Mouse (Mus musculus): ENCODE measurements around the gene Zkscan2.
A peak's percentile ranks its signal among the peaks of the same experiment; 100 is the strongest.

The Zkscan2 gene

DNA sequence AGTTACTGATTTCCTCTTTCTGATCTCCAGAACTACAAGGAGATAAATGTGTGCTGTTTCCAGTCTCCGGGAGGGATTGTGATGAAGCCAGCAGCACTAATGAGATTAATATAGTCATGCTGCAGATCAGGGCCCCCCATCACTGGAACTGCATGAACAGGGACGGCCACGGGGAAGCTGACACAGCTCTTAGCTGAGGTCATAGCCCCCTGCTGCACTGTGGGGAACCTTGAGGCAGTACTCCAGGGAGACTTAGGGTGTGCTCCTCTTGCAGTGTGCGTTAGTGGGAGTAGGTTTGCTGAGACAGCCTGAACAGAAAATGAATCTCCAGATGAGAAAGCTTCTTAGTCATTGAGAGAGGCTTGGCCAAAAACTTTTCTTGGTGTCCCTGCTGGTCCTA, 69.0 kb downstream of the Zkscan2 start:
- DNase-seq = no peak

DNA sequence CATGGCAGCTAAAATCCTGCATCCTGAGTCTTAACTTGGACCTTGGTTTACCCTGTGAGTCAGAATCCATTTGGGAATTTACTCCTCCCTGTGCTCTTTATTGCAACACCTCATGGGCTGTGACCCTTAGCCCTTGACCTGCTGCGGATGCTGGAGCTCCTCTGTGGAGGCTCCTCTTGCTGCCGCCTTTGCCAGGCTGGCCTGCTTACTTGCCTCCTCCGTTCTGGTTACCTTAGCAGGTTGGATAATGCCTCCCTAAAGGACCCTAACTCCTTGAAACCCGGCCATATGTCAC, 69.9 kb downstream of the Zkscan2 start:
- DNase-seq = no peak

DNA sequence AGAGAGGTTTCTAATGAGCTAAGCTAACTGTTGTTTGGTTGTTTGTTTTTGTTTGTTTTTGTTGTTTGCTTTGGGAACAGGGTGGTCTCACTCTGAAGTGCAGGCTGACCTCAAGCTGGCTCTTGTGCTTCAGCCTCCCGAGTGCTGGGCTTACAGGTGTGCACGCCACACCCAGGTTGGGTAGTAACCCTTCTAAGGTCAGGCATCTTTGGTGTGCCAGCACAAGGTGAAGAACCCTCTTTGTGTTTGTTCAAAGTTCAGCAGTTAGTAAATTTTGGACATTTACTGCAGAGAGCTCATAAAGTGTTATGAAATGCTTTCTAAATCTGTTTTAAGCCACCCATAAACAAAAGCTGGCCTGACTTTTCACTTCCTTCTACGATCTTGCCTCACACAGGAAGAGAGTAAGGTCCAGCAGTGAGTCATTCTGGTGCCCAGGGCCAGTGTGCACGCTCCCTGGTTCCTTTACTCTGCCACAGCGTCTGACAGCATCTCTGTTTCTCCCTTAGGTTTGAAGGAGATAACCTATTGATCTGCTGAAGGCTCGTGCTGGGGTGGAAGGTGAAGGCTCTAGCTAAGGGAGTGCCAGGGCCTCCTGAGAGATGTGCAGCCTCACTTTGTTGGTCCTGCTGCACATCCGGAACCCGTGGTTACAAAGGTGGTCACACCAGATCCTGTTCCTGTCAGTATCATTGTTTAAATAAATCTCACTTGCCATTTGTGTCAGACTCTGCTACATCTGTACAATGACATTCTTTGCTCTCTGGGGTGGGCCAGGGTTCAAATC, 70.4 kb downstream of the Zkscan2 start:
- peak; percentile 17 to 19 for DNase-seq

Data from B cell, adult 2 months (primary cell).